Mouse (Mus musculus): ENCODE measurements at regions not wholly inside any gene's neighbourhood (a gene's known extent, or its start where the extent isn't known, plus 50 kb on each side); places are given as distances from the start of the nearest gene placed in this dataset.
"Not testable (repeated sequence)": the region's sequence is repeated elsewhere in the genome, so short reads cannot be mapped to it uniquely, and the experiment has no call there.

DNA sequence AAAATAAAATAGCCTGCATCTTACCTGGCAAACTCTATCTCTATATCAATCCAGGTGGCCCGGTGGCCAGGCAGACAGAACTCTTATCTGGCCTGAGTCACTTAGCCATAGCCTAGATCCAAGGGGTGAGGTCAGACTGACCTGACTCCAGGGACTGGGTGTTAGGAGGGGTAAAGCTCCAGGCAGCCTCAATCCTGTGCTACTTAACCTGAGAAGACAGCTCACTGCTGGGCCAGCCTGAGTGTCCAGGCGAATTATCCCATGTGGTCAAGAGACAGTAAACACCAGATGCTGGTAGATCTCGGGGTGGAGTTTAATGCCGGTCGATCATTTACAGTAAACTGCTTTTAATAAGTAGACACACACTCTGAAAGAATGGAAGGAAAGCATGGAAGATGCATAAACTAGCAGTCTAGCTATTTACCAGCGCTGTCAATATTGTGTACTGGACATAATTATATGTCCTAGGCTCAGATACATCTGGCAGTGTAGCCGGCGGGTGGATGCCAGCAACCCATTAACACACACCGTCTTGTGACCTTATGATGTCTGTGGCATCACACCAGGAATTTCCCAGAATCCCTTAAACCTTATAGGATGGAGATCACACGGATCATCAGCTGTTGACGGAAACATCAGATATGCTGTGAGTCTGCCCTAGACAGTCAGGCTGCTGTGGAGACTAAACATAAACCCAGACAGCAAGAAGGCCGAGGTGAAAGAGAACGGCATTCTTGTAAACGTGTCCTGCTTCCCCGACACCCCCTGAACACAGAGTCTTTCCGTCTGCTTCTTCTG, 153.9 kb upstream of the Ubl3 start:
- DNase-seq (ENCODE audit: low spot score in 2 of 2): no peak

DNA sequence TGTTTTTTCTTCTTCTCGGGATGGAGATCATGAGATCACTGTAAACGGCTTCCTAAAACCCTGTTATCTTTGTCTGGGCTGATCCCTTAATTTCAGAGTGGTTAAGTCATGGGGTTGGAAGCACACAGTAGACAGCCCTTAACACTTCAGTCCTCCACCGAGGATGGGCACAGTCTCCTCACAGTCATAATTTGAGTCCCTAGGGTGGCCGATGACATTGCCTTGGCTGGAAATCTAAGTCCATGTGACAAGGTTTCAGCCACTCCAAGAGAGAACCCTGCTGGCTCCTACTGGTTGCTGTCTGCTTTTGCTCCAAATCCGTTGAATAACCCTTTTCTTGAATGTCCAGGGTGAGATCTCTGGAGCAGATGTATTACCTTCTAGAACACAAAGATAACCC, 152.2 kb upstream of the Ubl3 start:
- DNase-seq (ENCODE audit: low spot score in 2 of 2): no peak

DNA sequence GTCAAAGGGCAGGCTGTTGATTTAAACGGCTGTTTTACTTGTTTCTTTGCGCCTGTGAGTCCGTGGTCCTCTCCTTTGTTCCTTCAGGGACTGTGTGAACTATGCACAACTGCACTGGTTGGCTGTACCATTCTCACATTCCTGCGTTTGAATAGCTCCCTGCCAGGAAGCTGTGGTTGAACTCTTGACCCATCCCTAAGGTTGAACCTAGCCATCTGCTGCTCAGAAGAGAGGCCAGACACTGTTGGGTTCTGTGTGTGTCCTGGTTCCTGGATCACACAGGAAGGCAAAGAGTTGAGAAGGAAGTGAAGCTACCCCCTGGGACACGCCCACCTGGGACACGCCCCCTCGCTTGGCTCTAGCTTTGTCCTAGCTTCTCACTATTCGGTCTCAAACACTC, 149.3 kb upstream of the Ubl3 start:
- no peak for DNase-seq (ENCODE audit: low spot score in 2 of 2)

DNA sequence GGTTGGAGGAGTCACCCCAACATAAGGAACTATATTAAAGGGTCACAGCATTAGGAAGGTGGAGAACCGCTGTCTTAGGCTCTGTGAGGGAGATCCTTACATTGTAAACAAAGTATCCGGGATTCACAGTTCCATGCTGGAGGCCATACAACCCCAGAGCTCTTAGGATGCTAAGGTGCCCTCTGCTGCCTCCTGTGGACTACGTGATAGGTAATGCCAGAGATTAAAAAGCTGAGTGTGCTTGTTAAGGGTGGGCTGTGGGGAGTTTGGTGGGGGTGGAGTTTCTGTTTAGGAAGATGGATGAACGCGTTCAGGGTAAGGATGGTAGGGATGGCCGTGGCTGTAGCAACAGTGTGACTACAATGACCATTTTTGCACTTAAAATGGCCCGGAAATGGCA, 148.4 kb upstream of the Ubl3 start:
- DNase-seq (ENCODE audit: low spot score in 2 of 2): no peak

- no peak for DNase-seq (ENCODE audit: low spot score in 2 of 2)
Observed at GRCm38 (mm10) chr5:148700240-148700639, 147.7 kb upstream of the Ubl3 start.

DNA sequence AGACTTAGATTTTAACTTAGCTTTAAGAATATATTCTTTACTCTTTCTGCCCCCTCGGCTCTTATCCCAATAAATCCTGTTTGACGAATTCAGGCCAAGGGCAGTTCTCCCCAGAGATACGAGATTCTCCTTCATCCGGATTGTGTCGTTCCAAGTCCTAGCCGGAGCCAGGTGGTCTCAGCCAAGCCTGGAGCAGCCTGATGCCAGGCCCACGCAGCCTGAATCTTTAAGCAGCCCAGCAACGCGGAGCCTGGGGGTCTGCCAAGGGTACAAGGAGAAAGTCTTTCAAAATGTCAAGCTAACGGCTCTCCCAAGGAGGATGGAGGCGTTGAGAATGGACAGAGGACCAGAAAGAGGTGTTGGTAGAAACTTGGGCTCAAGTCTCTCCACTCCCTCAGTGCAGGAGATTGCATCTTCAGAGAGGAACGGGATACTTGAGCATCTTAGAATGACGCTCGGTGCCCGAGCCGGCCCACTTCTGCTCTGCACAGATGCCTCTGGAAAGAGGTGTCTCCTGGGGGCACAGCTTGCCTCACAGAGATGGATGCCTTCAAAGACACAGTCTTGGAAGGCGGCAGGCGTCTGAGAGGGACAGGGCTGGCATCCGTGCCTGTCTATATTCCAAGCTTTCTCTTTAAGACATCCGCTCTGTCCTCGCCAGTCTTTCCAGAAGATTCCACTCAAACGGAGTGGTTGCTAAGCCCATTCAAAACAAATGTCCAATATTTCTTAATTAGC, 145.2 kb upstream of the Ubl3 start:
- no peak for DNase-seq (ENCODE audit: low spot score in 2 of 2)

GRCm38 (mm10) chr5:148694352-148694751, 141.8 kb upstream of the Ubl3 start:
- no peak for DNase-seq (ENCODE audit: low spot score in 2 of 2)

DNA sequence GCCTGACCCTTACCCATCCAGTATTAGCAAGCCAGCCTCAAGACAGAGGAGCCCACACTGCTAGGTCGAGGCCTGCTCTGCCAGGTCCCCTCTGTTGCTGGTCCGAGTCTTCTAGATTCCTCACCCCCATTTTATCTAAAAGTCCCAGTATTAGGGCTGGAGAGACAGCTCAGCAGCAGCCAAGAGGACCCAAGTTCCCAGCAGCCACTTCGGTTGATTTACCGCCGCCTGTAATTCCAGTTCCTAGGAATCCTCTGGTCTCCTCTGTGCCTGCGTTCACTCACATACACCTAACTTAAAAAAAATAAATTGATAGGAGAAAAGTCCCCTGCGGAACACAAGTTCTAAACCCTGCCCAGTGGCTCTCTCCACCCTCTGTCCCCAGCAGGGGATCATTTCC, 138.9 kb upstream of the Ubl3 start:
- no peak for DNase-seq (ENCODE audit: low spot score in 2 of 2)

GRCm38 (mm10) chr5:148690823-148691197, 138.2 kb upstream of the Ubl3 start:
- no peak for DNase-seq (ENCODE audit: low spot score in 2 of 2)

GRCm38 (mm10) chr5:148690158-148690822, 137.7 kb upstream of the Ubl3 start:
- no peak for DNase-seq (ENCODE audit: low spot score in 2 of 2)

DNA sequence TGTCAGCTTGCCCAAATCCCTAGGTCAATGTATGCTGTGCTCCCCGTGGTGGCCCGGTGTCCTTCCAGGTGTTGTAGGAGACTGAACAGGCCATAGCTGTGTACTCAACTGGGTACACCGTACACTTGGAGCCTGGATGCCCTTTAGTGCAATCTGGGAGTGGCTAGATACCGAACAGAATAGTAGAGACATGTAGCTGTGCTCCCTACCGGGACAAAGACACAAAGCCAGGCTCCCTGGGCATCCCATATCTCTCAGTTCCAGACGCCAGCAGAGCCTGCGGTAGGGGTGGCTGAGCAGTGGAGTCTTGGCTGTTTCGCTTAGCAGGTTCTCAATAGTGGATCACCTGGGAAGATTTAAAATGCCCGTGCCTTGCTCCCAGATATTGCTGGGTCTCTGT, 136.7 kb upstream of the Ubl3 start:
- DNase-seq (ENCODE audit: low spot score in 2 of 2): no peak

- DNase-seq (ENCODE audit: low spot score in 2 of 2): no peak
Observed at GRCm38 (mm10) chr5:148688501-148688900, 135.9 kb upstream of the Ubl3 start.

DNA sequence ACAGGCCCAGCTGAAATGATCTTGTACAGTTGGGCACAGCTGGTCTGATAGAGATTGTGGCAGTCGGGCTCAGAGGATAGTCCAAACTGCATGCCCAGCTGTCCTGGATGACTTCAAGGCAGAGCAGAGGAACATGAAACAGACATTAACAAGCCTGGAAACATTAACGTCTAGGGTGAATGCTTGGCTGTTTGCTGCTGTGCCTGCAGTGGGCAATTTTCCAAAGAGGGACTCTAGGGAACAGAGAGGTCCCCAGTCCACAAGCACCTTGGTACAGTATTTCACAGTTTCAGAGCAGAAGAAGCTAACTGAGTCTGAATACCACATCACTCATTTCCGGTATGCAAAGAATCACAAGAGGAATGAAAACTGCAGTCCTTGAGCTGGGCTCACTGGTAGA, 135.2 kb upstream of the Ubl3 start:
- DNase-seq (ENCODE audit: low spot score in 2 of 2): no peak

GRCm38 (mm10) chr5:148684216-148684615, 131.6 kb upstream of the Ubl3 start:
- DNase-seq (ENCODE audit: low spot score in 2 of 2): no peak

DNA sequence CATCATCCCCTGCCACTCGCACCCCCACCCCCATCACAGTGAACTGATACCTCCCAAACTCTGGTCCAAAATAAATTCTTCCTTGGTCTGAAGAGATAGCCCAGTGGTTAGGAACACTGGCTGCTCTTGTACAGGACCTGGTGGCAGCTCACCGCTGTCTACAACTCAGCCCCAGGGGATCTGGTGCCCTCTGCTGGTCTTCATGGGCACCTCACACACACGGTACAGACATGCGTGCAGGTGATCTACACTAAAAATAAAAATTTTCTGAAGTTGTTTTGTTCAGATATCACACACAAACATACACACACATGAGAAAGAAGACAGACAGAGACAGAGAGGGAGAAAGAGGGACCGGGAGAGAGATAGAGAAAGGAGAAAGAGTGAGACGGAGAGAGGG, 130.0 kb upstream of the Ubl3 start:
- no peak for DNase-seq (ENCODE audit: low spot score in 2 of 2)

DNA sequence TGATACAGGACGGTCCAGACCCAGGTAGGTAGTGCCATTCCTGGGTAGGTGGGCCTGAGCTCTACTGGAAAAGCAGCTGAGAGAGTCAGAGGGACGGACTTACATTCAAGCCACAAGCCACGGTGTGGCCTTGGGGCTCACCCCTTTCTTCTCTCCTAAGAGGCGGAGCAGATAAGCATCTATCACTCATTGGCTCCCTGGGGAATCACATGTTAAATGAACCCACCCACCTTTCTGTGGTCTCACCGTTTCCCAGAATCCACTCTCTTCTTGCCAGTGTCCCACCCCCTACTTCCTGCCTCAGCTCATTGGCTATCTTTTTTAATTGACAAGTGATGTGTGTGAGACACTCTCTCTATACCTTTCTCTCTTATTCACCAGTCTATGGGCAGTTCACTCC, 127.8 kb upstream of the Ubl3 start:
- DNase-seq (ENCODE audit: low spot score in 2 of 2): no peak

- DNase-seq (ENCODE audit: low spot score in 2 of 2): no peak
Observed at GRCm38 (mm10) chr5:148679586-148679985, 127.0 kb upstream of the Ubl3 start.

DNA sequence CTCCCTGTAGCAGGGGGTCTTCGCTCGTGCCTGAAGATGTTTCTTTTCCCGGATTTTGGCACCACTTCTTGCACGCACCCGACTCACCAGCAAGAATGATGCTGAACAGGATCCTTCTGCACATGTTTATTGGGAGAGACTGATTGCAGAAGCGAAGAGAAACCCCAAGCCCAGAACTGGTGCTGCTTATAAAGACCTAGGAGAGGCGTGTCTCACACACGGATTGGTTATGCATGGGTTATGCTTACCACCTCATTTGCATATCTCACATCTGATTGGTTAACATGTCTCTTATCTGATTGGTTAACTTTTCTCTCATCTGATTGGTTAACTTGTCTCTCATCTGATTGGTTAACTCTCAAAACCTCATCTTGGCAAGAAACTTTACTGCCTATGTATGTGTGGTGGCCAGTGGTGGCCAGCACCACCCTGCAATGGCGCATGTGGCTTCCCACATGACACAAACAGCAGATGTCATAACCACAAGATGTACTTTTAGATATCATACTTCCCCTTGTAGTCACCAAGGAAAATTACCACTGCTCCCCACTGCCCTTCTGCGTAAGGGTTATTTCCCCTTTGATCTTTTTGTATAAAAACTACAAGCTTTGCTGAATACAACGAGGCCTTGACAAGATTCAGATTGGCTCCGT, 125.8 kb upstream of the Ubl3 start:
- not testable (repeated sequence) for DNase-seq (ENCODE audit: low spot score in 2 of 2)

DNA sequence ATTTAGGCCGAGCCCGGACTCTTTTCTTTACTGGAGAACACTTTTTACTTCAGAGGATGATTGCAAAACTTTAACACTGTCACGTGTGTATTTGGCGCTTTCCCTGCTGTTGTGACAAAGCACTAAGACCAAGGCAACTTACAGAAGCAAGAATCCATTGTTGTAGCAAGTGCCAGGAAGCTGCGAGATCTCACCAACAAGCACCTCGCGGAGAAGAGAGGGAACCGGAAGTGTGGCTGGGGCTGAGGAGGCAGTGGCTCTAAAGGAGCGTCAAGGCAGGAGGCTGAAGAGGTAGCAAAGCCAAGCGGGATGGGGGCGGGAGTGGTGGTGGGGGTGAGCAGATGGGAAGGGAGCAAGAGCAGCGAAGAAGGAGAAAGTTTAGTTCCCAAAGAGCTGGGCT, 121.7 kb upstream of the Ubl3 start:
- no peak for DNase-seq (ENCODE audit: low spot score in 2 of 2)

GRCm38 (mm10) chr5:148662281-148662741, 109.7 kb upstream of the Ubl3 start:
- DNase-seq (ENCODE audit: low spot score in 2 of 2): no peak

GRCm38 (mm10) chr5:148661120-148661519, 108.5 kb upstream of the Ubl3 start:
- no peak for DNase-seq (ENCODE audit: low spot score in 2 of 2)

GRCm38 (mm10) chr5:148657936-148658640, 105.5 kb upstream of the Ubl3 start:
- DNase-seq (ENCODE audit: low spot score in 2 of 2): no peak
